Mouse (Mus musculus): ENCODE data around the gene Pnldc1.
"Not testable (repeated sequence)": the region's sequence is repeated elsewhere in the genome, so short reads cannot be mapped to it uniquely, and the experiment has no call there.

The Pnldc1 gene

GRCm38 (mm10) chr17:12906436-12906835, 3.6 kb downstream of the Pnldc1 start:
- no peak for DNase-seq (ENCODE audit: low spot score in 2 of 2)

- no peak for DNase-seq (ENCODE audit: low spot score in 2 of 2)
These were observed 4.2 kb downstream of the Pnldc1 start for GRCm38 (mm10) chr17:12905810-12906209.

GRCm38 (mm10) chr17:12904349-12904748, 5.7 kb downstream of the Pnldc1 start:
- no peak for DNase-seq (ENCODE audit: low spot score in 2 of 2)

- no peak for DNase-seq (ENCODE audit: low spot score in 2 of 2)
These were observed 6.4 kb downstream of the Pnldc1 start for GRCm38 (mm10) chr17:12903372-12904333.

GRCm38 (mm10) chr17:12902291-12902690, 7.7 kb downstream of the Pnldc1 start:
- DNase-seq (ENCODE audit: low spot score in 2 of 2) = no peak

GRCm38 (mm10) chr17:12898607-12899006, 11.4 kb downstream of the Pnldc1 start:
- not testable (repeated sequence) for DNase-seq (ENCODE audit: low spot score in 2 of 2)

- no peak for DNase-seq (ENCODE audit: low spot score in 2 of 2)
These were observed 12.4 kb downstream of the Pnldc1 start for GRCm38 (mm10) chr17:12897674-12898073.

GRCm38 (mm10) chr17:12892033-12892432, 18.0 kb downstream of the Pnldc1 start:
- no peak for DNase-seq (ENCODE audit: low spot score in 2 of 2)

GRCm38 (mm10) chr17:12891054-12891453, 19.0 kb downstream of the Pnldc1 start:
- DNase-seq (ENCODE audit: low spot score in 2 of 2) = no peak

GRCm38 (mm10) chr17:12887021-12887775, 22.8 kb downstream of the Pnldc1 start:
- DNase-seq (ENCODE audit: low spot score in 2 of 2) = no peak

GRCm38 (mm10) chr17:12886620-12887019, 23.4 kb downstream of the Pnldc1 start:
- no peak for DNase-seq (ENCODE audit: low spot score in 2 of 2)

GRCm38 (mm10) chr17:12881216-12881615, 28.8 kb downstream of the Pnldc1 start:
- DNase-seq (ENCODE audit: low spot score in 2 of 2) = no peak

- DNase-seq (ENCODE audit: low spot score in 2 of 2) = peak; percentile 42 to 92
These were observed 29.9 kb downstream of the Pnldc1 start for GRCm38 (mm10) chr17:12880178-12880577.

GRCm38 (mm10) chr17:12875734-12876133, 34.3 kb downstream of the Pnldc1 start, which contains the start of gene Mrgprh:
Mrgprh (plus strand) TSS chr17:12876034.
- no peak for DNase-seq (ENCODE audit: low spot score in 2 of 2)

GRCm38 (mm10) chr17:12872275-12873028, 37.6 kb downstream of the Pnldc1 start:
- peak in 1 of 2 experiments; percentile 52 for DNase-seq (ENCODE audit: low spot score in 2 of 2)

GRCm38 (mm10) chr17:12868640-12869039, 41.4 kb downstream of the Pnldc1 start:
- DNase-seq (ENCODE audit: low spot score in 2 of 2) = no peak

GRCm38 (mm10) chr17:12868043-12868442, 42.0 kb downstream of the Pnldc1 start, which contains the start of gene Mas1:
Mas1 (minus strand) TSS chr17:12868143.
- DNase-seq (ENCODE audit: low spot score in 2 of 2) = no peak

- DNase-seq (ENCODE audit: low spot score in 2 of 2) = peak; percentile 49 to 76
These were observed 43.2 kb downstream of the Pnldc1 start for GRCm38 (mm10) chr17:12866853-12867252.

- no peak for DNase-seq (ENCODE audit: low spot score in 2 of 2)
These were observed 44.6 kb downstream of the Pnldc1 start for GRCm38 (mm10) chr17:12865407-12865806.

- DNase-seq (ENCODE audit: low spot score in 2 of 2) = no peak
These were observed 45.9 kb downstream of the Pnldc1 start for GRCm38 (mm10) chr17:12864111-12864510.

GRCm38 (mm10) chr17:12859006-12859520, 51.0 kb downstream of the Pnldc1 start:
- DNase-seq (ENCODE audit: low spot score in 2 of 2) = no peak

Data from left cerebral cortex, adult 9 months (tissue).